Mouse (Mus musculus): Measurements from ENCODE around the gene Cavin4.

Cavin4 gene

DNA sequence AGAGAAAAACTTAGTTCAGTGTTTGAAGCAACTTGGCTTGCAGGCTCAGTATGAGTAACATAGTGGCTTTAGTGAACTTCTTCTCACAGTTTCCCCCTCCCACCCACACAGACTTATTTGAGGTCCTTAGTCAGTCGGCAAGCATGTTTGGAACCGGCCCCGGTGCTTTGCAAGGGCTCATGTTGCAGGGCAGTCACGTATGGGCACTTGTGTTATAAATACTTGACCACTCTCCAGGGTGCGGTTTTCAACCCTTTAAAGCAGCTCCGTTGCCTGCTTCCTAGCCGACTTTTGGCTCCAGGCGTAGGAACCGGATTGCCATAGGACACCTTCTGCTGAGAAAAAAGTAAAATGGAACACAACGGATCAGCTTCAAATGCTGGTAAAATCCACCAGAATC, at the start of gene Cavin4:
TSS of gene Cavin4 (plus strand) at position 244 of the 400 bp plus-strand sequence.
- no peak for DNase-seq (ENCODE audit: low spot score in 2 of 2)

DNA sequence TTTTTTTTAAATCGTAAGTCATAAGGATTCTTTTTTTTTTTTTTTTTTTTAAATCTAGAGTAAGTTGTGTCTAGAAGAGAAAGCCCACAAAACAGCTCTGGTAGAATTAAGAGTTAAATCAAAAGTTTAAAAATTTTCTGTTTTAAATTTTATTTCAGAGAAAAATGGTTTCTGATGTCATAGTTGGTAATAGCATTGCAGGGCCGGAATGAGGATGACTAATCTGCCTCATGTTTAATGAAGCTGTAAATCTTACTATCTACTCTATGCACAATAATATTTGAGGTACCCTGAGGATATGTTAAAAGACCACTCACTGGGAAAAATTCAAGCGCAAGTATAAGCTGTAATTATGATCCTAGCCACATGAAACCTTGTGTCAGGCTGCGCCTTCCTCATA, 47.8 kb upstream of the Cavin4 start:
- no peak for DNase-seq (ENCODE audit: low spot score in 2 of 2)

GRCm38 (mm10) chr4:48617201-48617600, 46.1 kb upstream of the Cavin4 start:
- no peak for DNase-seq (ENCODE audit: low spot score in 2 of 2)

DNA sequence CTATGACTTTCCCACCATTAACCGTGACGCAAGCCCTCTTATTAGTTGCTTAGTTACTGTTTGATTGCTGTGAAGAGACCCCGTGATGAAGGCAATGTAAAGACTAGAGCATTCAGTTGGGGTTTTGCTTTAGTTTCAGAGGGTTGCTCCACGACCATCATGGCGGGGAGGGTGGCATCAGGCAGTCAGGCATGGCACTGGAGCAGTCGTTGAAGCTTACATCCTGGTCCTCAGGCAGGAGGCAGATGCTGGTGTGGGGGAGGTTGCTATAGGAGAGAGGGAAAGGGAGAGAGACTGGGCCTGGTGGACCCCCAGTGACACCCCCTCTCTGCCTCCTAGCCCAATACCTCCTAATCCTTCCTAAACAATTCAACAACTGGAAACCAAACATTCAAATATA, 43.2 kb upstream of the Cavin4 start:
- DNase-seq (ENCODE audit: low spot score in 2 of 2) = no peak

- no peak for DNase-seq (ENCODE audit: low spot score in 2 of 2)
Measured at GRCm38 (mm10) chr4:48622246-48622645, 41.1 kb upstream of the Cavin4 start.

GRCm38 (mm10) chr4:48622946-48623345, 40.4 kb upstream of the Cavin4 start:
- DNase-seq (ENCODE audit: low spot score in 2 of 2) = no peak

DNA sequence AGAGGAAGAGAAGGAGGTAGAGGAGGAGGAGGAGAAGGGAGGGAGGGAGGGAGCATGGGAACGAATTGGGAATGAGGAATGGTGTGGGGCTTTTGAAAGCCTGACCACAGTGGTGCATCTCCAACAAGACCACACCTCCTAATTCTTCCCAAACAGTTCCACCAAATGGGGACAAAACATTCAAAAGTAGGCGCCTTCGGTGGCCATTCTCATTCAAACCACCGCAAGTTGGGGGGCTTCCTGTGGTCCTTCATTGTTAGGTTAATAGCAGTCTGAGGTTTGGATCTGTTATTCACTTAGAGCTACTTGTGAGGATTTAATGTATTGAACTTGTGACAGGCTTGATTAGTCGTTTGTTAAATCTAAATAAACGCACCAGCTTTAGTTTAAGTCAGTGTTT, 38.4 kb upstream of the Cavin4 start:
- no peak for DNase-seq (ENCODE audit: low spot score in 2 of 2)

DNA sequence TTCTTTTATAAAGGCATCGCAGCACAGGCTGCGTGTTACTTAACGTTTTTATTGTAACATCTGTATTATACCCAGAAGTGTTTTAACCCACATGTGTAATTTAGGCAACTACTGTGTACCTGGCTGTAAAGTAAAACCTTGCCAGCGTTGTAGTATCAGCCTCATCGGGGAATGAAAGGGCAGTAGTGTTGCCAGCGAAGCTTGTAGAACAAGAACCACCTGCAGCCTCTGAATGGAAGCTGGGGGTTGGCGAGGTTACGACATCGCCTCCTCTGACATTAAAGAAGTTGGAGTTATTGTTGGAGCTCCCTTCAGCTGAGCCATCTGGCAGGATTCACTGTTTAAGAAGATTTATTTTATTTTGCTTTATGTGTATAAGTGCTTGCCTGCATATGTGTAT, 37.5 kb upstream of the Cavin4 start:
- DNase-seq (ENCODE audit: low spot score in 2 of 2) = no peak

- peak in 1 of 2 experiments; percentile 10 for DNase-seq (ENCODE audit: low spot score in 2 of 2)
Measured at GRCm38 (mm10) chr4:48629445-48629844, 33.9 kb upstream of the Cavin4 start.

DNA sequence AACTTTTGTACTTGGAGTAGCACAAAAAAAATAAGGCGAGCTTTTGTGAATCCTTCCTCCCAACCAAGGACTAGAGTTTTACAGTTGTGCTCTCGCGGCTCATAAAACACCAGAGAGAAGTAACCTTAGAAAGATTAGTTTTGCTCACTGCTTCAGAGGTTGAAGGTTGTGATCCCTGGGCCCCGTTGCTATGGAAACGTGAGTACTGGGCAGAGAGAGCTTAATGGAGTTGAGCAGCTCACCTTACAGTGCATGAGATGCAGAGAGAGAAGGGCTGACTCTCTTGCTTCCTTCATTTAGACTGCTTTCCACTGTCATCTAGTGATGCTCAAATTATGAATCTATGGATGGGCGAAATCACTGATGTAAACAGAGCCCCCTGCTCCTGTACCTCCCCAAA, 29.8 kb upstream of the Cavin4 start:
- DNase-seq (ENCODE audit: low spot score in 2 of 2) = no peak

GRCm38 (mm10) chr4:48634058-48634457, 29.3 kb upstream of the Cavin4 start:
- no peak for DNase-seq (ENCODE audit: low spot score in 2 of 2)

- no peak for DNase-seq (ENCODE audit: low spot score in 2 of 2)
Measured at GRCm38 (mm10) chr4:48636831-48637230, 26.5 kb upstream of the Cavin4 start.

GRCm38 (mm10) chr4:48638132-48638531, 25.2 kb upstream of the Cavin4 start:
- no peak for DNase-seq (ENCODE audit: low spot score in 2 of 2)

DNA sequence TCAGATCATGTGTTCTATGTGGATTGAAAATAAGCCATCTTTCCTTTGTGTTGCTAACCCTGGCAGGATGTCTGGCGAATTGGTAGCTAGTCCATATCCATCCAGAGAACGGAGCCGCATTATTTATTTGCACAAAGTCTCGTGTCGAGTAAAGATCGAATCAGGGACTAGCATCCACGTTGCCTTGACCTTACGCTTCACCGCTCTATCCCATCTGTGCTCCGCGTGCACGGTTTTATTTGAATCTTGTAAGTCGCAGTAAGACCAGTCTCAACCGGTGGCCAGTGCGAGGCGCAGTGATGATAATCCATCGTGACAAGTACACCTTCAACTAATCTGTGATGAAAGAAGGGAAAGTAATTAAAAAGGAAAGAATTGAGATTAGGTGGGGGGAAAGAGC, 23.8 kb upstream of the Cavin4 start:
- DNase-seq (ENCODE audit: low spot score in 2 of 2) = no peak

- DNase-seq (ENCODE audit: low spot score in 2 of 2) = no peak
Measured at GRCm38 (mm10) chr4:48643801-48644200, 19.5 kb upstream of the Cavin4 start.

DNA sequence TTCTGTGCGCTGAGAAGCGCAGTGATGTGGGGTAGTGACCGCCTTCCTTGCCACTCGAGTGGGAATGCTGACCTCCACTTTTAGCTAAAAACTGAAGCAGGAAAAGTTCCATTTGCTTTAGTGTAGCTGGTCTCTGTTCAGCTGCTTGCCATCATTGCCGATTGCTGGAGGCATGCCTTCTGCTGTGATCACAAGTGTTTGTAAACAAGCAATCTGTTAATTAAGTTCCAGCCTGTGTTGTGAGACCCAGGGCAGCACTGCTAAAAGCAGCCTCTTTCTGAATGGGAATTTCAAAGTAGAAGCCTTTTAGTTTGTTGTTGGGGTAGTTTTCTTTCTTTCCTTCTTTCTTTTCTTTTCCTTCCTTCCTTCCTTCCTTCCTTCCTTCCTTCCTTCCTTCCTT, 17.2 kb upstream of the Cavin4 start:
- no peak for DNase-seq (ENCODE audit: low spot score in 2 of 2)

DNA sequence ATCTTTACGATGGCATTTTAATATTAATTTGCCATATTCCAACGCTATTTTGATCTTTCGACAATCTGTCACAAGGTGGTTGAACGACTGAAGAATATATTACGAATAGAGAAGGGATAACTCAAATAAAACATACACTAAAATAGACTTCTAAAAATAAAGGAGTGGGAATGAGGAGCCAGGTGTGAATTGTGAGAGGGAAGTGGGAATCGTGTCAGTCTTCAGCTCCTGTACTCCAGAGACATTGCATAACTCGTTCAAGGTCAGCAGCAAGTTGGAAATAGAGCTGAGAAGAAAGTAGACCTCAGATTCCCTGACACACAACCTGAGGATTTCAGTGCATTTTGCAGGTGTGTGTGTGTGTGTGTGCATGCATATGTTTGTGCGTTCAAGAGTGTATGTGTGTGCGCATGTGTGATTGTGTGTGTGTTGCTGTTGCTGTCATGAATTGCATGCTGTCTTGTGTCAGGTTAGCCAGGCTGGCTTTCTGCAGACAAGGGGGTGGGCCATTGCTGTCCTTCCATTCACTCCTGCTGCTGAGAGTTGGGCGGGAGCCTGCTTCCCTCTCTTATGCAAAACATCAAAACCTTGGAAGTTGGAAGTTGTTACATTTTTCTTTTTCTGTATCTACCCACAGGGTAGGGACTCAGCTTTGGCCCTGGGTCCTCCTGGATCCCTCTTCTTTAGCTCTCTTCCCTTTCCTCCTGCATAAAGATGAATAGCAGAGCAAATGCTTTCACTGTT, 12.5 kb upstream of the Cavin4 start:
- no peak for DNase-seq (ENCODE audit: low spot score in 2 of 2)

GRCm38 (mm10) chr4:48654118-48654517, 9.2 kb upstream of the Cavin4 start:
- DNase-seq (ENCODE audit: low spot score in 2 of 2) = no peak

DNA sequence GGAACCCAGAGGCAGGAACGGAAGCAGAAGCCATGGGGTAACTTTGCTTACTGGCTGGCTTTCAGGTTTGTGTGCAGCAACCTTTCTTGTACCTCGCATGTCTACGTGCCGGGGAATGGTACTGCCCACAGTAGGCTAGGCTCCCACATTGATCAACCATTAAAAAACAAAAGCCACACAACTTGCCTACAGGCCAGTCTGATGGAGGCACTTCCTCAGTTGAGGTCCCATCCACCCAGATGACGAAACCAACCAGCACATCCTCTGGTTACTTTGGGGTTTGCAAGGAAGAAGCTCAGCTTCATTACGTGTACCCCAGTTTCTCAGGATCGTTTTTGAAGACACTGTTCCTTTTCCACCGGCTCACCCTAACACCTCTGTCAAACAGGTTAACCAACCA, 6.8 kb upstream of the Cavin4 start:
- no peak for DNase-seq (ENCODE audit: low spot score in 2 of 2)

DNA sequence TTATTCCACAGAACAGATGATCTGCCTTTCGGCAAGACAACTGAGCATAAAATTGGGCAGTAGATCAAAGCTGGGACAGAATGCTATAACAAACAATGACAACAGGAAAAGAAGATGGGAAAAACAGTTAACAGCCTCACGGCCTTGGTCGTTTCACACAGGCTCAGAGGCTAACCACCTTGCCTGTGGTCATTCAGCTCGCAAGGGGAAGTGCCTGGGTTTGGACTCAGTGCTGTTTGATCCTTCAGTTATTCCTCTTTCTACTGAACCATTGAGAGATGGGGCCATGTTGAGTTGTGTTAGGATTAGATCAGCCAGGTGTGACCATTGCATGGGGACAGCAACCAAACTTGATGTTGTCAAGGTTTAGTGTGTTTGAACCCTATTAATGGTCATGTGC, 3.2 kb upstream of the Cavin4 start:
- no peak for DNase-seq (ENCODE audit: low spot score in 2 of 2)

GRCm38 (mm10) chr4:48660619-48661575, 2.4 kb upstream of the Cavin4 start:
- peak in 1 of 2 experiments; percentile 23 for DNase-seq (ENCODE audit: low spot score in 2 of 2)

GRCm38 (mm10) chr4:48664021-48664420, 707 bp downstream of the Cavin4 start:
- DNase-seq (ENCODE audit: low spot score in 2 of 2) = no peak

DNA sequence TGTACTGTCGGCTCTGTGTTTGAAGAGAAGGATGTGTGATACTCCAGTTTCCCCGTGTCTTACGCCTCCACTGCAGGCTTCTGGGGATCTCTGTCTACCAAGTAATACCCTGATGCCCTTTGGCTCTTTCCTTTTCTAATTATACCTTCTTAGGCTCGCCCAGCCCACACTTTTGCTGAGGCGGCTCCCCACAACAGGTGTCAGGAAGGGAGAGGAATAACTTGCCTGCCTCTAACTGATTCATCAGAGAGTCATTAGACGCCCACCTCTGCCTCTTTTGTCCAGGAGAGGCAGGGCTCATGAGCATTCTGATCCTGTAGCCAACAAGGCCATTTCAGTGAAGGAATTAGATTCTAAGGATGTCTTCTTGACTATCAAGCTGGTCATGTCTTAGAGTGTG, 4.0 kb downstream of the Cavin4 start:
- DNase-seq (ENCODE audit: low spot score in 2 of 2) = no peak
